ENCODE assay signal across 8 mouse cellular contexts in genomic region chr11:51756352-51756771, GRCm38 (mm10). TPM values are rescaled to one million over a fixed set of nuclear protein-coding genes. Genes with fewer than 3 reads are reported as not detected.
DNase-seq lines count a peak whose midpoint lies in the region; ATAC-seq and TF ChIP-seq lines count a peak whose summit lies in the region.

No protein-coding gene starts in this region.

- peak overlapping the region; percentile 84 for H3K4me3 ChIP-seq in hindbrain, embryonic 11.5 days (ENCODE audit: low read depth, low read length)
- peak overlapping the region; percentile 94 for H3K4me3 ChIP-seq in lung, postnatal 0 days (ENCODE audit: low read depth, low read length)

- H3K4me1 ChIP-seq in hindbrain, embryonic 11.5 days (replicated peaks; ENCODE audit: control insufficient read depth, insufficient read depth, low read length), result no peaks in the 10 kb centered on the region
- peaks cover 10% of the 10 kb centered on the region for H3K4me1 ChIP-seq in lung, postnatal 0 days (ENCODE audit: insufficient read depth, low read depth, low read length)

- H3K9me3 ChIP-seq in hindbrain, embryonic 11.5 days (ENCODE audit: control insufficient read depth, low read length), result no peaks in the 10 kb centered on the region
- no peaks in the 10 kb centered on the region for H3K9me3 ChIP-seq in lung, postnatal 0 days (ENCODE audit: low read length)

- TF ChIP-seq CTCF in lung, postnatal 0 days (IDR thresholded peaks at IDR 0.05), result no peak

- H3K4me2 ChIP-seq in hindbrain, embryonic 11.5 days (replicated peaks; ENCODE audit: low read depth, low read length), result peak overlapping the region; percentile 65
- H3K4me2 ChIP-seq in lung, postnatal 0 days (replicated peaks; ENCODE audit: low read depth, low read length), result peak overlapping the region; percentile 92

- ATAC-seq in hindbrain, embryonic 11.5 days (ENCODE audit: low FRiP score), result peak; percentile 98
- ATAC-seq in lung, postnatal 0 days, result peak; percentile 97

- DNase-seq in NIH3T3 (ENCODE audit: low read depth), result peak; percentile 94
- DNase-seq in cerebellum, adult 9-11 months, result peak; percentile 95
- DNase-seq in frontal cortex, adult 2 months (ENCODE audit: extremely low spot score in 1 of 2, low spot score in 1 of 2), result peak; percentile 79 to 91
- peak; percentile 94 for DNase-seq in hindbrain, embryonic 11.5 days (ENCODE audit: low spot score)
- peak; percentile 86 to 91 for DNase-seq in layer of hippocampus, postnatal 10 days (ENCODE audit: low spot score in 2 of 2)
- DNase-seq in lung, postnatal 0 days (ENCODE audit: low spot score), result peak; percentile 96
- DNase-seq in ovary, postnatal 10 days (ENCODE audit: low spot score), result peak; percentile 84
- peak; percentile 82 for DNase-seq in thymus, postnatal 0 days (ENCODE audit: low spot score)

- peak overlapping the region; percentile 93 for H3K9ac ChIP-seq in hindbrain, embryonic 11.5 days (ENCODE audit: low read depth, low read length)
- H3K9ac ChIP-seq in lung, postnatal 0 days (replicated peaks; ENCODE audit: low read depth), result peak overlapping the region; percentile 96

- peak overlapping the region; percentile 65 for H3K27ac ChIP-seq in hindbrain, embryonic 11.5 days (ENCODE audit: low read depth, low read length)
- peak overlapping the region; percentile 88 for H3K27ac ChIP-seq in lung, postnatal 0 days (ENCODE audit: low read length)

- no peaks in the 10 kb centered on the region for H3K27me3 ChIP-seq in hindbrain, embryonic 11.5 days (ENCODE audit: control insufficient read depth, insufficient read depth, low read length)
- no peaks in the 10 kb centered on the region for H3K27me3 ChIP-seq in lung, postnatal 0 days (replicated peaks; ENCODE audit: insufficient read depth, low read length)

- H3K36me3 ChIP-seq in hindbrain, embryonic 11.5 days (ENCODE audit: control insufficient read depth, insufficient read depth, low read length), result no peaks in the 10 kb centered on the region
- H3K36me3 ChIP-seq in lung, postnatal 0 days (ENCODE audit: insufficient read depth, low read length), result no peaks in the 10 kb centered on the region

- no peak for TF ChIP-seq EP300 in lung, postnatal 0 days (IDR thresholded peaks at IDR 0.05)

- under 1% methylated on average over 34 of the region's 41 CpGs for WGBS in hindbrain, embryonic 11.5 days
- WGBS in lung, postnatal 0 days, result under 1% methylated on average over 41 of the region's 41 CpGs

RNA-seq across cellular contexts. Expression of gene Sec24a, which starts 7.1 kb away (rescaled TPM):
- 9.4 and 10.9 TPM in 2 replicates for polyA plus RNA-seq in frontal cortex, adult 2 months (2012; rRNA removed)
- polyA plus RNA-seq in hindbrain, embryonic 11.5 days (2014; fragmentation: Nextera tagmentation; extraction: Ambion mirVana), result 12.7 and 16.1 TPM in 2 replicates
- total RNA-seq in layer of hippocampus, postnatal 10 days (2021), result 10 to 100 TPM; 24.8 to 25.8 TPM
- 10.3 and 10.5 TPM in 2 replicates for polyA plus RNA-seq in lung, postnatal 0 days (2015; fragmentation: Nextera tagmentation; extraction: Ambion mirVana)
- 5.8 and 7.0 TPM in 2 replicates for polyA plus RNA-seq in thymus, postnatal 0 days (2015; fragmentation: Nextera tagmentation; extraction: Ambion mirVana)

RNA-seq across cellular contexts. Expression of gene Sar1b, which starts 7.1 kb away (rescaled TPM):
- 102 and 106 TPM in 2 replicates for polyA plus RNA-seq in frontal cortex, adult 2 months (2012; rRNA removed)
- 140 and 146 TPM in 2 replicates for polyA plus RNA-seq in hindbrain, embryonic 11.5 days (2014; fragmentation: Nextera tagmentation; extraction: Ambion mirVana)
- total RNA-seq in layer of hippocampus, postnatal 10 days (2021), result 10 to 100 TPM; 75.5 to 82.7 TPM
- 121 and 125 TPM in 2 replicates for polyA plus RNA-seq in lung, postnatal 0 days (2015; fragmentation: Nextera tagmentation; extraction: Ambion mirVana)
- 128 and 132 TPM in 2 replicates for polyA plus RNA-seq in thymus, postnatal 0 days (2015; fragmentation: Nextera tagmentation; extraction: Ambion mirVana)

Comparison
In these comparisons a context has a peak if more than half of its experiments do, and no peak if none do; other contexts are left out.
1. Peak in every context shown above with its lines: DNase-seq, ATAC-seq, H3K4me3 ChIP-seq and H3K27ac ChIP-seq.